Mouse (Mus musculus) stomach, embryonic 15.5 days (tissue): ENCODE results near the gene Wnt5b. TPM values are rescaled to one million over a fixed set of nuclear protein-coding genes. Genes with fewer than 3 reads are reported as not detected.

Experiments
- ATAC-seq: fragments of 200-750 bp; cut with Nextera tagmentation; 2 replicates; pipeline ENCODE4 v1.8.0; 2017; ENCODE audit warnings: low read depth, moderate number of reproducible peaks, moderate TSS enrichment; ENCODE audit not compliant: insufficient read depth, low FRiP score
- H3K27ac ChIP-seq: fragments of 300-500 bp; sonication (generic); 2 replicates; pipeline ENCODE4 v1.5.1; 2015; ENCODE audit warnings: mild to moderate bottlenecking, inconsistent platforms
- H3K27me3 ChIP-seq: fragments of 300-500 bp; sonication (generic); replicated peaks from 2 replicates; pipeline ENCODE4 v1.6.1; 2015; ENCODE audit warnings: inconsistent platforms
- H3K36me3 ChIP-seq: fragments of 300-500 bp; sonication (generic); 2 replicates; pipeline ENCODE4 v1.6.1; 2015; ENCODE audit warnings: inconsistent platforms
- H3K4me1 ChIP-seq: fragments of 300-500 bp; sonication (generic); 2 replicates; pipeline ENCODE4 v1.6.1; 2015; ENCODE audit warnings: inconsistent platforms
- H3K4me2 ChIP-seq: fragments of 300-500 bp; sonication (generic); 2 replicates; pipeline ENCODE4 v1.6.1; 2015; ENCODE audit warnings: mild to moderate bottlenecking, inconsistent platforms
- H3K4me3 ChIP-seq: fragments of 300-500 bp; sonication (generic); replicated peaks from 2 replicates; pipeline ENCODE4 v1.5.1; 2015; ENCODE audit warnings: inconsistent platforms
- H3K9ac ChIP-seq: fragments of 300-500 bp; sonication (generic); 2 replicates; pipeline ENCODE4 v1.6.1; 2015; ENCODE audit warnings: inconsistent platforms
- H3K9me3 ChIP-seq: fragments of 300-500 bp; sonication (generic); 2 replicates; pipeline ENCODE4 v1.6.1; 2016; ENCODE audit warnings: inconsistent platforms
- WGBS: fragments of 180-500 bp; shearing (Covaris S2); methylation state at CpG from one replicate; pipeline ENCODE4 v1.1.7; 2015; 5-methylcytosine and 5-hydroxymethylcytosine counted together
- polyA plus RNA-seq: library from polyadenylated mRNA; unstranded; fragments of >200 nt; fragmentation: Nextera tagmentation; extraction: Ambion mirVana; gene quantifications from 2 replicates; pipeline ENCODE4 v1.2.1, GENCODE M21; 2015

Gene Wnt5b
- polyA plus RNA-seq, 1 experiment from 2014 or later: 10.4 TPM

DNA sequence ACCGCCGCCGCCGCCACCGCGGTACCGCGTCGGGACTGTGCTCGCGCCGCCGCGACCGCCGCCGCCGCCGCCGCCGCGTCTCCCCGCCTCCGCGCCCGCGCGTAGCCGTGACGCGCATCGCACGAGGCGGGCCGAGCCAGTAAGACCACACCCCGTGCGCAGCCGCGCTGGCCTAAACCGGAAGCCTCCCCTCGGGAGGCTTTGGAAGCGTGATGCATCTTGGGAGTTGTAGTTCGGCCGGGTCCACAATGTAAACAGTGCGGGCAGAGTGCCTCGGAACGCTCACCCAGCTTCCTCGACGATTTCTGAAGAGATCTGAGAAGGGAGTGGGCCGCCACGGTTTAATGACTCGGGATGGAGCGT lies 155.5 kb downstream of the Wnt5b start:
- no peaks in the 10 kb centered on the region for H3K27me3 ChIP-seq
- peak overlapping the region; percentile 84 for H3K27ac ChIP-seq
- H3K9me3 ChIP-seq: no peaks in the 10 kb centered on the region
- 1% methylated on average over 41 of the region's 53 CpGs for WGBS
- H3K4me3 ChIP-seq: peak overlapping the region; percentile 91
- peak; percentile 99 for ATAC-seq
- H3K4me2 ChIP-seq: peak overlapping the region; percentile 75
- H3K9ac ChIP-seq: peak overlapping the region; percentile 88
- H3K36me3 ChIP-seq: no peaks in the 10 kb centered on the region
- peaks cover 2% of the 10 kb centered on the region; the same call in 1 of the 2 replicates for H3K4me1 ChIP-seq

- H3K27ac ChIP-seq: peak overlapping the region; percentile 84
- no peaks in the 10 kb centered on the region for H3K9me3 ChIP-seq
- ATAC-seq: peak; percentile 83
- H3K4me1 ChIP-seq: peaks cover 2% of the 10 kb centered on the region; the same call in 1 of the 2 replicates
- H3K4me2 ChIP-seq: peak overlapping the region; percentile 75
- under 1% methylated on average over 61 of the region's 76 CpGs for WGBS
- no peaks in the 10 kb centered on the region for H3K36me3 ChIP-seq
- no peaks in the 10 kb centered on the region for H3K27me3 ChIP-seq
- H3K9ac ChIP-seq: peak overlapping the region; percentile 88
- H3K4me3 ChIP-seq: peak overlapping the region; percentile 91
Measured at GRCm38 (mm10) chr6:119387801-119388649, 156.1 kb downstream of the Wnt5b start.

DNA sequence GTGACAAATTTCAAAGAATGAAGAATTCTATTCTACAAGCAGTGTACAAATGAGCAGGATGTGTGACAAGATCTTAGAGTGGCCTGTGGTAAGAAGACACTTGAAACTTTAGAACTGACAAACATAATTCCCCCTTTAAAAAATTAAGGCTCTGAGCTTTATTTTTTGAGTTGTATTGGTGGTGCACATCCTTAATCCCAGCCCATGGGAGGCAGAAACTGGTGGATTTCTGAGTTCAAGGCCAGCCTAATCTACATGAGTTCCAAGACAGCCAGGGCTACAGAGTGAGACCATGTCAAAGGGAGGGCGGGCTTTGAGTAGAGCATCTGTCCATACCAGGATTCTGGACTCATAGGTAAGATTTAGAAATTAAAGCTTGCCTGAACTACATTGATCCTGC lies 157.3 kb downstream of the Wnt5b start:
- Histone ChIP-seq H3K36me3 (no peaks in the 10 kb centered on the region), H3K27ac (no peak overlapping the region), H3K9ac (no peak overlapping the region), H3K9me3 (no peaks in the 10 kb centered on the region), H3K4me2 (peak overlapping the region; percentile 75), H3K4me3 (peak overlapping the region; percentile 91; the same call in 1 of the 2 replicates), H3K4me1 (peaks cover 2% of the 10 kb centered on the region; the same call in 1 of the 2 replicates), H3K27me3 (no peaks in the 10 kb centered on the region)
- WGBS: 89% methylated on average over 1 of the region's 1 CpGs
- no peak for ATAC-seq

GRCm38 (mm10) chr6:119386421-119386820 lies 157.7 kb downstream of the Wnt5b start:
- Histone ChIP-seq H3K9ac (no peak overlapping the region), H3K27me3 (no peaks in the 10 kb centered on the region), H3K9me3 (no peaks in the 10 kb centered on the region), H3K4me3 (0 out of 2 replicates have a peak overlapping the region, but pooled peaks have one; percentile 91), H3K4me1 (peaks cover 2% of the 10 kb centered on the region; the same call in 1 of the 2 replicates), H3K36me3 (no peaks in the 10 kb centered on the region), H3K4me2 (no peak overlapping the region), H3K27ac (no peak overlapping the region)
- ATAC-seq: no peak
- WGBS: 83% methylated on average over 4 of the region's 4 CpGs

- Histone ChIP-seq H3K4me2 (no peak overlapping the region), H3K9me3 (no peaks in the 10 kb centered on the region), H3K36me3 (no peaks in the 10 kb centered on the region), H3K9ac (no peak overlapping the region), H3K4me3 (no peak overlapping the region), H3K4me1 (peaks cover 2% of the 10 kb centered on the region; the same call in 1 of the 2 replicates), H3K27ac (no peak overlapping the region), H3K27me3 (no peaks in the 10 kb centered on the region)
- 95% methylated on average over 1 of the region's 1 CpGs for WGBS
- ATAC-seq: no peak
Measured at GRCm38 (mm10) chr6:119385668-119386067, 158.5 kb downstream of the Wnt5b start.

Other genes starting within 250 kb of the Wnt5b start
- gene Lrtm2, start 213.6 kb downstream of the Wnt5b start, polyA plus RNA-seq: 0.36 and 0.79 TPM in 2 replicates
- 53.9 and 58.7 TPM in 2 replicates for gene Adipor2, start 126.6 kb downstream of the Wnt5b start, polyA plus RNA-seq
- 4.3 and 4.8 TPM in 2 replicates for gene Fbxl14, start 64.7 kb downstream of the Wnt5b start, polyA plus RNA-seq